In genomic region chrX:8074430-8075014, GRCm38 (mm10) we compare ENCODE assay signal across 8 mouse cellular contexts. TPM values are rescaled to one million over a fixed set of nuclear protein-coding genes. Genes with fewer than 3 reads are reported as not detected.
DNase-seq lines count a peak whose midpoint lies in the region; ATAC-seq lines count a peak whose summit lies in the region.

Gene Suv39h1, minus strand, starts transcription at chrX:8074760.

- no peaks in the 10 kb centered on the region; the same call in 1 of the 2 replicates for H3K4me1 ChIP-seq in intestine, embryonic 14.5 days (replicated peaks; ENCODE audit: control insufficient read depth, insufficient read depth, low read length)

- intact Hi-C loops in left cerebral cortex, postnatal 14 days (cut with DNase I): no loop called here

- H3K9me3 ChIP-seq in intestine, embryonic 14.5 days (ENCODE audit: control insufficient read depth, low read length): no peaks in the 10 kb centered on the region

- WGBS in intestine, embryonic 14.5 days: 15% methylated on average over 45 of the region's 46 CpGs

- no peaks in the 10 kb centered on the region for H3K27me3 ChIP-seq in intestine, embryonic 14.5 days (replicated peaks; ENCODE audit: control insufficient read depth, insufficient read depth, low read length)

- peak within 1 kb of the TSS; percentile 51 for H3K4me2 ChIP-seq in intestine, embryonic 14.5 days (ENCODE audit: low read length)

- DNase-seq in adrenal gland, adult 18-20 months (ENCODE audit: low spot score in 2 of 2): peak; percentile 74 to 76
- peak; percentile 94 for DNase-seq in embryo, embryonic 11 days
- DNase-seq in gastrocnemius, postnatal 25 days: peak; percentile 96
- DNase-seq in intestine, embryonic 14.5 days (ENCODE audit: low spot score): peak; percentile 85
- peak; percentile 92 to 97 for DNase-seq in left cerebral cortex, postnatal 14 days (ENCODE audit: low spot score in 2 of 2)
- DNase-seq in mesoderm, embryonic 11.5 days (ENCODE audit: low read depth, low spot score): peak; percentile 95
- DNase-seq in right cerebral cortex, postnatal 36 days (ENCODE audit: low spot score in 2 of 2): peak; percentile 90 to 95
- peak; percentile 91 for DNase-seq in yolk sac, embryonic 10.5 days (ENCODE audit: low spot score)

- peak within 1 kb of the TSS; percentile 66 for H3K9ac ChIP-seq in intestine, embryonic 14.5 days (ENCODE audit: low read length)

- H3K4me3 ChIP-seq in intestine, embryonic 14.5 days (ENCODE audit: low read depth, low read length): peak within 1 kb of the TSS; percentile 57

- peak; percentile 97 for ATAC-seq in intestine, embryonic 14.5 days (replicated peaks; ENCODE audit: low FRiP score, low TSS enrichment, low read depth)

- peak within 1 kb of the TSS; percentile 84 for H3K27ac ChIP-seq in intestine, embryonic 14.5 days (ENCODE audit: low read depth)

- peaks cover 11% of the 10 kb centered on the region for H3K36me3 ChIP-seq in intestine, embryonic 14.5 days (ENCODE audit: control insufficient read depth, insufficient read depth, low read length)

RNA-seq across cellular contexts. Expression of gene Suv39h1, which starts in this region (rescaled TPM):
- total RNA-seq in adrenal gland, adult 18-20 months (2021): 10 to 100 TPM in 1 of 2 experiments, 1 to 10 TPM in 1; 8.6 to 11.1 TPM
- total RNA-seq in gastrocnemius, postnatal 25 days (2021): 1 to 10 TPM; 3.0 to 3.6 TPM
- polyA plus RNA-seq in intestine, embryonic 14.5 days (2014; fragmentation: Nextera tagmentation; extraction: Ambion mirVana): 59.7 and 61.8 TPM in 2 replicates
- total RNA-seq in left cerebral cortex, postnatal 14 days (2021): 10 to 100 TPM; 27.2 to 30.8 TPM

Comparison
In these comparisons a context has a peak if more than half of its experiments do, and no peak if none do; other contexts are left out.
1. Peak in every context shown above with its lines: DNase-seq, ATAC-seq, H3K4me3 ChIP-seq and H3K27ac ChIP-seq.